Mouse (Mus musculus): ENCODE measurements around the gene Hils1. TPM values are rescaled to one million over a fixed set of nuclear protein-coding genes. Genes with fewer than 3 reads are reported as not detected.
A peak's percentile ranks its signal among the peaks of the same experiment; 100 is the strongest.
"Not testable (repeated sequence)": the region's sequence is repeated elsewhere in the genome, so short reads cannot be mapped to it uniquely, and the experiment has no call there.

Hils1 gene
- total RNA-seq, 2 experiments from 2014 or later, result not detected

DNA sequence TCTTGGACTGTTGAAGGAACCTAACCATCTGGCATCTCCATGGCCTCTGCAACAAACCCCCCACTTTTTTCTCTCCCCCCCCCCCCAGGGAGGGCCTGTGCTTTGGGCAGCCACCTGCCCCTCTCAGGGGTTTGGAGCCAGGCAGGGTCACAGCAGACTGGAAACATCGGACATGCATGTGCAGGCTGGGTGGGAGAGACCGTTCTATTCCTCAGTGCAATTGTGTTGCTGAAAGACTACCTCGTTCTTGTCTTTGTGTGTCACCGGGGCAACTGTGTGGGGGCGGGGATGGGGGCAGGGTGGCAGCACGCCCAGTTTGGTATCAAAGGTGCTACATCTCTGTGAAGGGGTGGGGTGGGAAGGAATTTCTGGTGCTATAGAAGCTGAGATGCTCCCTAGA is 15.2 kb upstream of the Hils1 start:
- DNase-seq (ENCODE audit: low spot score in 2 of 2), result no peak

DNA sequence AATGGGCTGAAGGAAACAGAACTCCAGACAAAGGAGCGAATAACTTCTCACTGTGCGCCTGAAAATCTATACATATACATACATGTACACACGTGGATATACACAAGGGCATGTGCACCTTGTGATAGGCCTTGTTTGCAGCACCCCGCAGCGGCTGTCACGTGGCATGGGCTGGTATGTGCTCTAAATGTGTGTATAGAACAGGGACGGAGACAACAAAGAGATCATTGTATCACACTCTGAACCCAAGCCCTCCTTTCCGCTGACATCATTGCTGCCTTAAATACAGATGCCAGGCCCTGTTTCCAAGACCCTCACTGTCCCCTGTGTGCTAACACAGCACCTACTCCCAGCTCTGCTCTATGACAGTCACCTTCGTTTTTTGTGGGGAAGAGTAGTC is 12.3 kb upstream of the Hils1 start:
- no peak for DNase-seq (ENCODE audit: low spot score in 2 of 2)

DNA sequence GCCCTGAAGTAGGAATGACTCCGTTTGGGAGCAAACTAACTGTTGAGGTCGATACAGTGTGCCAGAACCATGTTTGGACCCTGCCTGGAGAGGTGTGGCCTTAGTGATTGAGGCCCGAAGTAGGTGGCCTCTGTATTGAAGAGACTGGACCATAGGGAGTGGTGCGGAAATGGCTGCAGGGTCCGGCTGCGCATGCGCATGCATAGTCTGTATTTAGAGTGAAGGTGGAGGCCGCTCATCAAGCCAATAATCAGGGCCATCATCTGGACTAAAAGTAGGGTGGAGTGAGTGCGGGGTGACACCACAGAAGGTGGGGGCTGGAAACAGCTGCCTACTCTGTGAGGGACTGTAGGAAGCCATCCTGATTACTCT is 9.7 kb upstream of the Hils1 start:
- no peak for DNase-seq (ENCODE audit: low spot score in 2 of 2)

DNA sequence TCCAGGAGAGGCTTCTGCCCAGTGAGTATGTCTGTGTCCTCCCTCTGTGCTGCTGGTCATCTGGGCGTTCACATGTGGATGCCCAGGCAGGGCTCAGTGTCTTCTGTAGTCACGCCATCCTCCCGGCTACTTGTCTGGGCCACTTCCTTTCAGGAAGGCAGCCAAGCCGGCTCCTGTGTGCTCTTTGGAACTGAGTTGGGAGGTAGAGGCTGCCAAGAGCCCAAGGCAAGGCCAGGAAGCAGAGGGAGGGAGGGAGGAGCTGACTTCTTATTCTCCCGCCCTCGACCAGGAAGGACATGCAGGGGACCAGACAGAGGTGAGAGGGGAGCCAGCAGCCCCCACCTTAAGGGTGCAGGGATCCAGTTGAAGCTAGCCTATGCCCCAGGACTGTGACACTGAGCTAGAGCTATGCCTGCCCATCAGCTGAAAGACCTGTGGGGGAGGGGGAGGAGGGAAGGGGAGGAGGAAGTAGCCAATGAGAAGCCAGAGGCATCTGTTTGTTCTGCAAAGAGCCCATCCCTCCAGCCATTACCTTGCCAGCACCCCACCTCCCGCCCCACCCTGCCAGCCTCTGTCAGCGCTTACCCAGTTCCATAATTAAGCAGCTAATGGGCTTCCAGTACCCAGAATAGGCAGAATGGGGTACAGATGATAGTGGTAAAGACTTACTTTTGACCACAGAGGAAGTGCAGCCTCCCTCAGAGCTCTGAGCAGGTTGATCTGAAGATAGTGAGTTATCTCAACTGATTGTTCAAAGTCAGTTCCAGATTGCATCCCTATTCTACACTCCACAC is 9.1 kb upstream of the Hils1 start:
- DNase-seq (ENCODE audit: low spot score in 2 of 2), result peak; percentile 59 to 69

DNA sequence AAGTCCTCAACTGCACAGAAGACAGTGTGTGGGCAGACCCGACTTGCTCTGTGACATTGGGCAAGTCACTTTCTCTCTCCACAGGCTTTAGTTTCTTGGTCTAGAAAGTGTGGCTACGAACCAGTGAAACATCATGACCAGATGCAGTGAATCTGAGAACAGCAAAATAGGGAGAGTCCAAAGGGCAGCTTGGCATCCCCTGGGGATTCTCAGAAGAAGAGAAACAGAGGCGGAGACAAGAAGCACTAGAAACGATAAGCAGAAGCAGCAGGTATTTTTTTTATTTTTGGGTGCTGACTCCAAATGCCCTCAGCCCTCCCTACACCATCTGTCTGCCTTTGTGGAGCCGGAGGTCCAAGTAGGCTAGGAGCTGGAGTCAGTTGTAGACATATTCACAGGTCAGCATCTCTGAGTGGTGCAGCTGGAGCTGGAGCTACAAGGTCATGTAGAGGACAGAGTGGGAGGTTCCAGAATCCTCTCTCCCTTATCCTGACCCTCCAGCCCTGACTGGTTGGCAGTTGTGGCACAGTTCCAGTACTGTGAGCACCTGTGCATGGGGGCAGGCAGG is 4.8 kb upstream of the Hils1 start:
- no peak for DNase-seq (ENCODE audit: low spot score in 2 of 2)

DNA sequence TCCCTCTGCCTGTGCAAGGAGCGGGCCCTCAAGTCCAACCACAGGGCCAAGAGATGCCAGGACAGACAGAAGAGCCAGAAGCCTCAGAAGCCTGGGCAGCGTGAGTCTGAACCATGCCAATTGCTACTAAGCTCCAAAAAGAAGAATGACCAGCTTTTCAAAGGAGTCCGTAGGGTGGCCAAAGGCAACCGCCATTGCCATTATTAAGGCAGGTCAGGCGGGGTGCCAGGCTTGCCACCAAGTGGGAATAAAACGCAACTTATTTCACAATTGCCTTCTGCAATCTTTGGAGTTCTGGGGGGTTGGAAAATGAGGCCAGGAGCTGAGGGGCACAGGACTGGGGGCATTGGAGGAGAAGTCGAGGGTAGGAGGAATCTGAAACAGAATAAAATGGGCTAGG is 794 bp downstream of the Hils1 start:
- DNase-seq (ENCODE audit: low spot score in 2 of 2), result peak in 1 of 2 experiments; percentile 52

DNA sequence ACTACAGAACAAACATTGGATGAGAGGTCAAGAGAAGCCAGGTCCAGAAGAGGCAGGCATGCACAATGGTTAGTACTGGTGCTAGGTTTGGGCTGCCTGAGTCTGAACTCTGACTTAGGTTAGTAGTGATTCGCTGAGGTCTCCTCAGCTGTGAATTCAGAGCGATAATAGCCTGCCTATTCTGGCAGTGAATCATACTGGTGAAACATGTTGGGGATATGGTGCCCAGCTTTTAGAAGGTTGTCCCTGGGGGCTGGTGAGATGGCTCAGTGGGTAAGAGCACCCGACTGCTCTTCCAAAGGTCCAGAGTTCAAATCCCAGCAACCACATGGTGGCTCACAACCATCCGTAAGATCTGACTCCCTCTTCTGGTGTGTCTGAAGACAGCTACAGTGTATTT is 2.3 kb downstream of the Hils1 start:
- not testable (repeated sequence) for DNase-seq (ENCODE audit: low spot score in 2 of 2)

DNA sequence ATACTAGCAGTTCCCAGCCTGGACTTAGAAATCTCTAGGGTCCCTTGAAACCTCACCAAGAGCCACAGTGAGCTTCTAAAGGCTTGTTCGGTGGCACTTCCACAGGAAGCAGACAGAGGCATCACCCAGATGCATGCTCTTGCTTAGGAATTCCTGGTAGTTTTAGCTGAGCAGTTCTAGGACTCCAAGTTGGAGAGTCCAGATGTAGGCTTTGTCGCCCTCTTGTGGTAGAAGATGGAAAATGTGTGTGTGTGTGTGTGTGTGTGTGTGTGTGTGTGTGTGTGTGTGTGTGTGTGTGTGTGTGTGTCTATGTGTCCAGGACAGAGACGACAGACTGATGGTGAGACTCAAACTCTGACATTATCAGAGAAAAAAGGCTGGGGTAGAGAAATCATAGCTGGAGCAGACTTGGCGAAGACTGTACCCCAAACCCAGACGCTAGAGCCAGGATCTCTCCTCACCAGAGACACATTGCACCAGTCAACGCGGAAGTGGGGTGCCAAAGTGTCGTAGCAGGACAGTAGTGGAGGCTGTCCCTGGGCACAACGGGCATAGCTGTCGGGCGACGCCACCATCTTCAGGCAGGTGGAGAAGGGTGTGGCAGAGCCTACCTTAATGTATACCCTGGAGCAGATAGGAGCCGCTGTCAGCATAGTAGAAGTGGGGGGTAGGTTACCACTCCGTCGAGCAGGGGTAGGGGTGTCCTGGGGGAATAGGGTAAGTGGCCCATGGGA is 3.0 kb downstream of the Hils1 start:
- peak; percentile 85 for DNase-seq (ENCODE audit: low spot score in 2 of 2)

DNA sequence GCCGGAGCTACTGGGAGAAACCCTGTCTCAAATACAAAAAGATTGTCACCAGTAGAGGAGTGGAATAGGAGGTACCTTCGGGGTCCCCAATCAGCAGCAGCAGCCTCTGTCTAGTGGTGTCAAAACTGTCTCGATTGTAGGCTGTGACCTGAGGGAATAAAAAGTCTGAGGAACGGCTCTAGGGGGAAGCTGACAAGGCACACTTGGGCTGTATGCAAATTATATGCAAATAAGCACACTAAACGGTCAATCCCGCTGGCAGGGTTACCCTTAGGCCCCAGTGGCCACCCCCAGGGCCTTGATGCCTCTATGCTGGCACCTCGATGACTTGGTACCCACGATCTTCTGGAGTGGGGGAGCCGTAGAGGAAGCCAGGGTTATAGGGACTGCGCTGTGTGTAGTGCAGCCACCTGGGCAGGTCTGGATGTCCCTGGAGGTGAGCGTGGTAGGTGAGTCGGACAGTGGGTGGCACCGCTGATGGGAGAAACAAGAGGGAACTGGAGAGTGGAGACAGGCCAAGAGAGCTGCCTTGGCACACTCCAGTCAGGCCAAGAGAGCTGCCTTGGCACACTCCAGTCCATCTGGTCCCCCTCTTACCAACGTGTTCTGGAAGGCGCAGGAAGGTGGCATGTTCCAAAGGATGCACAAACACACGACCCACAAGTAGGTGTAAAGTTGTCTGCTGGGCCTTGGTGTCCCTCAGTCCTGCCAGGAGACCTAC is 4.7 kb downstream of the Hils1 start:
- DNase-seq (ENCODE audit: low spot score in 2 of 2), result no peak

DNA sequence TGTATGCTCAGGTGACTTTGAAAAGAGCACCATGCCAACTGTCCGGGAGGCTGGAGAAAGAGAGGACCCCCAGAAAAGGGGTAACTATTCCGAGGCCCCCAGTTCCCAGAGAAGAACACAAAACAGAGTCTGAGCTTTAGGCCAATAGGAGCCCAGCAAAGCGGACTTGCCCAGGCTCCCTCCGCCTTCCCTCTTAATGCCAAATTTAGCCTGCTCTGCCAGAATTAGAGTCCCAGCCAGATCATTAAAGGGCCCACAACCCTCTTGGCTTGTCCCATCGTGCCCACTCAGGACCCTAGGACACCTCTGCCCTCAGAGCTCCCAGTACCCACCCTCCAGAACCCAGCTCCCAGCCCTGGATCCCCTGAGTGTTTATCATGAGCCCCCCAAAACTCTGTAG is 5.5 kb downstream of the Hils1 start:
- no peak for DNase-seq (ENCODE audit: low spot score in 2 of 2)

DNA sequence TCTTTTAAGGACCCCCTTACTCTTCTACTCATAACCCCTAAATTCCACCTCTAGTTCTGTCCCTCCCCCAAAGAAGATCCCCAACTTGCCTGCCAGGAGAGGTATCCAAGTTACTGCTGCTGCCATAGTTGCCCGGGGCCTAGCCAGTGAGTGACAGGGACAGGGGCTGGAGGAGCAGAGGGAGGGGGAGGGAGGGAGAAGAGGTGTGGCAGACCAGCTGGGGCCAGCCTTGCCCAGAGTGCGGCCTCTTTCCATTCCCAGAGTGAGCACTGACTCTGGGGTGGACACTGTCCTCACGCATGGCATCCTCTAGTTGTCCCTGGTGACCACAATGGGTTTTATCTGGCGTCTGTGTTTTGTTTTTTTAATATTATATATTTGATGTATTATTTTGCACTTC is 5.9 kb downstream of the Hils1 start:
- DNase-seq (ENCODE audit: low spot score in 2 of 2), result no peak

DNA sequence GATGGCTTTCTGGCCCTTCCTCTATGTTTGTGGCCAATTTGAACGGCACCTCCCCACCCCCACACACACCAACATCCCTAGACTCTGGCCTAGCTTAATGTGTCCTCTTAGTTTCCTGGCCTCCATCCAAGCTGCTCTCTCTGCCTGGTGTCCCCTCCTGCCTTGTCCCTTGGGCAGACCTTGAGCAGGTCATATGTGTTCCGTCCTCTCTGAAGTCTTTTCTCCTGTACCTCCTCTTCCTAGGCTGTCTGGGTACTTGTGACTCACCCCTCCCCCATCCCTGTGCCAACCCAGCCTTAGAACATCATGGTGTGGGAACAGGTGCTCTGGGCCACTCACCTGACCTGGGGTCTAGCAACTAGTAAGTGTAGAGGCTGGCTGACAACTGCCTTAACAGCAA is 7.6 kb downstream of the Hils1 start:
- DNase-seq (ENCODE audit: low spot score in 2 of 2), result no peak

DNA sequence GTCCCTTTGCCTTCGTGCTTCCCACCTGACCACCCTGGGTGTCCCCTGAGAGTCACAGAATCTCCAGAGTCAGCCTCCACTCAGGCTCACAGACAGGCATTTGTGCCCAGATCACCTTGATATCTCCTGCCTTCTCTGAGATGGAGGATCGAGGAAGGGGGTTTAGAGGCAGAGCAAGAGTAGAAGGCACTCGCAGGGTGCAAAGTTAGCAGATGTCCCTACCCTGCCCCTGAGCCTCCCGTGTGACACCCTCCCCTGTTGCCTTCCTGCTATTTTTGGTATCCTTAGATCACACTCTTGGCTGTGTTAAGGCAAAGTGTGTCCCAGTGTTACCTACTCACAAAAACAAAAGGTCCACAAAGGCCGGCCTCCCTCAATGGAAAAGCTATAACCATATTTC is 8.8 kb downstream of the Hils1 start, which contains the start of gene Sgca:
Gene Sgca (minus strand): TSS at position 129 of the 400 bp plus-strand sequence.
- no peak for DNase-seq (ENCODE audit: low spot score in 2 of 2)

DNA sequence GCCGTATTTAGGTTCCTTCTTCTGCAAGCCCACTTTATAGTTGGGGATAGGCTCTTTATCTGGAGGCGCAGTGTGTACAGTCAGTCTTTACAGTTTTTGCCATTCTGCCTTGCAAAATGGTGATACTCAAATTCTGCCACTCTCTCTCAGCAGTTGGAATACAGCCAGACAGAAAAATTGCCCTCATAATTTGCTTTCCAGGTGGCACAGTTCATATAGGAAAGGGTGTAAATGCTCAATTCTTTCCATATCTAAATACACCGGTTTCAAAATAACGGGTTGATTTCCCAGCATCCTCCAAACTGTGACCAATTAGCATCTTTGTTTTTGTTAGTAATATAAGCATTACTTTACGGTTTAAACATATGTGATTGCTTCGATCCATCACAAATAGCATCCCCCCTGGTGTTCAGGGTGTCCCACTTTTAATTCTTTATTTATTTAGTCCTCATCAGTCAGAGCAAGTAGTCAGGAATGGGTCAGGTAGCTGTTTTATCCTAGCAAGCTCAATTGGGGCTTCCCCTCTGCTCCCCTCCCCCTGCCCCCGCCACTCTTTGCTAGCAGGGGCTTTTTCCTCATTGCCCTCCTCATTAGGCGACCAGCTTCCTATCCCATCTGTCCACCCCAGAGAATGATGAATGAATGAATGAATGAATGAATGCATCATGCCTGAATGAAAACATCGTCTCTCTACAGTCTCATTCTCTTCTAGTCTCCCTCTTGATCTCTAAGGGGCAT is 11.0 kb downstream of the Hils1 start:
- peak in 1 of 2 experiments; percentile 44 for DNase-seq (ENCODE audit: low spot score in 2 of 2)

DNA sequence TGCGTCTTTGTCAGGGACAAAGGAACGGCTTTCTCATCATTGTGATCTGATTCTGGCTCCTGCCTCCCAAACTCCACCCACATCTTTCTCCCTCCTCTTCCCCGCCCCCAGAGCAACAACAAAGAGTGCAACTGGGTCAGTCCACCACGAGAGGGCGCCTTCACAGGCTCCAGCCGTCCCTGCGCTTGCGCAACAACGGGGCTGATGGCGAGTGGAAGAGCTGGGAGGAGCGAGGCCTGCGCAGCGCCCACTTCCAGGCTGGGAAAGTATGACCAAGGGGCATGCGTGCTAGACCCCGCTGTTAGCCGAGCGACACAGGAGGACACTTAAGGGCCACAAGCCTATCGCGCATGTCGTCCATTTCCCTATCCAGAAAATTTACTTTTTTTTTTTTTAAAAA is 11.6 kb downstream of the Hils1 start:
- peak; percentile 99 for DNase-seq (ENCODE audit: low spot score in 2 of 2)

DNA sequence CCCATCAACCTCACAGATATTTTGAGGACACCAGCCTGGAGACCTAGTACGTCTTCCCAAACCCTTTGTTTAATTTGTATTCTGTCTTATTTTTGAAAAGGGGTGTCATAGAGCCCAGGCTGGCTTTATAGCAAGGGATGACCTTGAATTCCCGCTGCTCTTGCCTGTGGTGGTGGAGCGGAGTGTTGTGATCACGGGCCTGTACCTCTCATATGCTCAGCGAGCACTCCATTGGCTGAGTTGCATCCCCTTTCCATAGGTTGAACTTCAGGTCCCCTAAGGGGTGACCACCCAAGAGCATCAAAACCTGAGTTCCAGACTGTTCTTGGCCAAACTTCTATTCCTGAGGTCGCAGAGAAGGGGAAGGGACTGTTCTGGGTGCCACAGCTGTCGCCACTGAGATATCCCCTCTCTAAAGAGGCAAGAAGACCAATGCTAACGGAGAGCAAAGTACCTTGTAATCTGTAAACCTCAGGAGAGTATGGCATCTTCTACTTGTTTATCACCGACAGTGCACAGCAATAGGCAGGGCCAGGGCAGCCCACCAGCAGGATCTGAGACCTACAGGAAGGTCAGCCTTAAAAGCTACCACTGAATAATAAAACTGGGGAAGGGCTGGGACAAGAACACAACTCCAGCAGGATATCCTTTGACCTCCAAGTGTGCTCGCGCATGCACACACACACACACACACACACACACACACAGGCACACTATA is 12.2 kb downstream of the Hils1 start:
- DNase-seq (ENCODE audit: low spot score in 2 of 2), result no peak

DNA sequence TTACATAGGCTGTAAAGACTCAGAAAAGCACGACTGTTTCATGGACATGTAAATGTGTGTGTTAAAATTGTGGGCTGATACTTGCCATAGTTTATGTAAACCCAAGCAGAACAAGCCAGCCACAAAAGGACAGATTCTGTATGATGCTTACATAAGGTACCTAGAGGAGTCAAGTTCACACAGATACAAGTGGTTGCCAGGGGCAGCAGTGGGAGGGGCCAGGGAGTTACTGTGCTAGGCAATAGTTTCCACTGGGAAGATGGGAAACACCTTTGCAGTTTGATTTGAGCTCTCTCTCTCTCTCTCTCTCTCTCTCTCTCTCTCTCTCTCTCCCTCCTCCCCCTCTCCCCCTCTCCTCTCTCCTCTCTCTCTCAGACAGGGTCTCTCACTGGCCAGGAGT is 17.7 kb downstream of the Hils1 start:
- no peak for DNase-seq (ENCODE audit: low spot score in 2 of 2)

DNA sequence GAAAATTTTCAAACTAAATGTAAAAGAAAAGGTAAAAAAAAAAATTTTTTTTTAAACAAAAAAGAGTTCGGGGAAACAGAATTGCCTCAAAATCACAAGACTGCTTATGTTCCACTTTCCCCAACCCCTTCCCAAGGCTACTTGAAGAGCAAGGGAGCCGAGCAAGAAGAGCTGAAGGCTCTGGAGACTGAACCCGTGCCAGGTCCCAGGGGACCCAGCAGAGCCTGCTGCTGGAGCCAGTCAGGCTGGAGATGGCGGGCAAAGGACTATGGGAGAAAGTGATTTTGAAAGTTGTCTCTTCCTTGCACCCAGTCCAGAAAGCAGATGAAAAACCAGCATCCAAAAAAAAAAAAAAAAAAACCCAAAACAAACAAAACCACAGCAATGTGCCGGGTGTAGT is 18.4 kb downstream of the Hils1 start:
- no peak for DNase-seq (ENCODE audit: low spot score in 2 of 2)

DNA sequence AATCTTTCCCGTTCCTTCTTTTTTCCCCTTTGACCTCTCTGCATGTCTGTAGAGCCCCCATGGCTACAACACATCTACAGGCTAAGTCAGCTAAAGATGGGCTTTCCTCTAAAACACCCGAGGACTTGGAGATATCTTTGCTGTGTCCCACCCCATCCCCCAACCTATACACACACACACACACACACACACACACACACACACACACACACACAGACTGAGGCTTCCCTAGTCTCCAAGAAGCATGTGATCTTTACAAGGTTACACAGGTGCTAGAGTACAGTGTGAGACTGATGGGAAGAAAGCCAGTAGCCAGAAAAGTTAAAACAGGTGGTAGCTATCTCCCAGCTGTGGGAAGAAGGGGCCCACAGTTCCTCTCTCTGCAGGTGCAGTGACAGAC is 19.0 kb downstream of the Hils1 start:
- DNase-seq (ENCODE audit: low spot score in 2 of 2), result no peak

DNA sequence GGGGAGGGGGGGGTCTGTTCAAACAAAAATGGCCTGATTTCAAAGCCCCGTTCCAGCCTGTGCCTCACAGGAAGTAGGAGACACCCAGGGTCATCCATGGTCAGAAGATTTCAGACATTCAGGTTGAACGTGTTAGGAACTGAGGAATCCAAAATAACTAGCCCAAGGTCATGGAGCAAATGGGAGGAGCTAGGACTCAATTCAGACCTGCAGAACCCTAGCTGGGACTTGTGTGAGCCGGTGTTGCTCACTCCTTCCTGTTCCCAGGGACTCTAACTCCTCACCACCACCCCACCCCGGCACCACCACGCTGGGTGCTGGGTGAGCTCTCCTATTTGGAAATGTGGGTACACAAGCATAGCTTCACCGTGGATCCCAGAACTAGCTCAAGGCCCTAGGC is 19.9 kb downstream of the Hils1 start:
- peak; percentile 22 to 25 for DNase-seq (ENCODE audit: low spot score in 2 of 2)

All from layer of hippocampus, postnatal 10 days (tissue).